Mouse (Mus musculus) heart, adult 18-20 months (tissue): Measurements from ENCODE around the gene Cald1. TPM values are rescaled to one million over a fixed set of nuclear protein-coding genes. Genes with fewer than 3 reads are reported as not detected.

ENCODE experiments used
- DNase-seq, 2 experiments: peaks; one replicate each; pipeline ENCODE4 v3.0.0; 2021 to 2022; ENCODE audit warnings: mixed read lengths in 1 of 2
- total RNA-seq, 2 experiments: library from RNA; stranded (reverse); gene quantifications; 2 replicates each; pipeline ENCODE4 v1.2.3; 2021

Gene Cald1
- total RNA-seq, 2 experiments from 2014 or later, result 48.0 to 48.9 TPM

DNA sequence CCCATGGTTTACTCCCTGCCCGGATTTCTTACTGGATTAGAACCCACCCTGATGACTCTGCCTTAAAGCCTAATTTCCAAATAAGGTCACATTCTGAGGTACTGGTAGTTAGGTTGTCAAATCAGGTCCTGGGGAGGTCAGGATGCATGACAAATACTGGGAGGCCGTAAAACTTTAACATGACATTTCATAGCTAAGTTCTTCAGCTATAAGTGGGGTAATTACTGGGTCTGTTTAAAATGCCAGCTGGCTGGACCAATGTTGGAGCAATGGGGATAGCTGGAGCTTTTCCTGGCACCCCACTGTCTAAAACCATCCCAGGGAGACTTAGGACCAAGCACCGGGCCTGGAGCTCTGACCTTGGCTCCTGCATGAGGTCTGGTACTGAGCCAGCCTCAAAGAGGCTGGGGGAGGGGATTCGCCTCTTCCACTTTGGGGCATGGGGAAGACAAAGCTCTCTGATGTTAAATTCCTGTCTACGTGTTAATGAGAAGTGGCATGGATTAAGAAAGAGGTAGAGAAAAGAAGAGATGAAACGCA, 120.9 kb downstream of the Cald1 start:
- DNase-seq, result no peak

DNA sequence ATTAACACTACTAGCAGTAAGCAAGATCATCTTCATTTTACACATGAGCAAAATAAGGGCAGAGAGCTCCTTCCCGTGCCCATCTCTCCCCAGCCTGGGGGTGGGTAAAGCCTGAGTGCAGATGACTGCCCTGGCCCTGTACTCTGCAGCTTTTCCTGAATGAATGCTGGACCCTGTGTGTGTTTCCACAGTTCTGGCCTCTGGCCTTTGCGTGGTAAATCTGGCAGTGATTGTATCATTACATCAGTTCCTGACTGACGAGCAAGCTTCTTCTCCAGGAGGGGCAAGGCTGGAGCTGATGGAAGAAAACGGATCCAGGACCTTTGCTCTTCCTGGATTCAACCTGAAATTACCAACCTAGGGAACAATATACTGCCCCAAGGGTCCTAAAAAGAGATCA, 122.1 kb downstream of the Cald1 start:
- peak; percentile 51 to 64 for DNase-seq

- peak; percentile 50 to 59 for DNase-seq
These were observed 123.4 kb downstream of the Cald1 start for GRCm38 (mm10) chr6:34721740-34722139.

GRCm38 (mm10) chr6:34722660-34723059, 124.4 kb downstream of the Cald1 start:
- DNase-seq, result no peak

DNA sequence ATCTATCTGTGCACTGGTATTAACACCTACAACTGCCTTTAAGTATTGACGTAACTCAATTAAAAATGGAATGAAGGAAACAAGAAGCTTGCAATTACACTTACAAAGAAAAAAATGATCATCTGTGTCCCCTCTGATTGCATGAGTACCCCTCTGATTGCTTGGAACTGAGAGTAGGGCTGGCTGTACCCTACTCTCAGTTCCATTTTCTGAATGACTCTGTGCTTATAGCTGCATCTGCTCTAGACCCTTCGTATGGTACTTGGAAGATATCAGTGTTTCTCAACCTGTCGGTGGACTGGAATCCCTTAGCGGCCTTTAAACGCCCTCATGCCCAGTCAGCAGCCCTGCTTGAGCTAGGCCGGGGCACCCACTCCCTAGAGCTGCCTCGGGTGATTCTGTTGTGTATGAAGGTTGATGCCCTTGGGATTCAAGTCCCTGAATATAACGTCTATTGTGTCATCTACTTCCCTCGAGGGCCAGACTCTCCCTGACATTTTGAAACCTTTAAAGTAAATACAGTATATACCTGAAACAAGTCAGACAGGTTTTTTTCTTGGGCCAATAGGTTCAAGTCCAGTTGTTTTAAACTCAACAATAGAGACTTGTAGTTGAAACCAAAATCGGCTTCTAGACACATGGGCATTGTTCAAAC, 125.1 kb downstream of the Cald1 start:
- DNase-seq, result no peak

DNA sequence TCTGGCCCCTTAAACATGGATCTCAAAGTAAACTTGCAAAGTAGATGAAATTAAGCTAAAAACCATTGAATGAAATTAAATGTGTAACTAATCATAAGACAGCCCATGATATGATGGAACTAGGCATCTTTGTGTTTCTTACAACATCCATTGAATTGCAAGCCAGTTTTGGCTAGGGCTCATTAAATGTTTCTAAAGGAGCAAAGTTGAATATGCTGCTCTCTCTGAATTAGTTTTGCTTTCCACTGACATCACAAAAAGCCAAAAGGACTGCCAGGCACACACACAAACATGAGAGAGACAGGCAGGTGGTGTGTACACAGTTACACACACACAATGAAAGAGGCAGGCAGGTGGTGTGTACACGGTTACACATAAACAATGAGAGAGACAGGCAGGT, 127.4 kb downstream of the Cald1 start:
- no peak for DNase-seq

DNA sequence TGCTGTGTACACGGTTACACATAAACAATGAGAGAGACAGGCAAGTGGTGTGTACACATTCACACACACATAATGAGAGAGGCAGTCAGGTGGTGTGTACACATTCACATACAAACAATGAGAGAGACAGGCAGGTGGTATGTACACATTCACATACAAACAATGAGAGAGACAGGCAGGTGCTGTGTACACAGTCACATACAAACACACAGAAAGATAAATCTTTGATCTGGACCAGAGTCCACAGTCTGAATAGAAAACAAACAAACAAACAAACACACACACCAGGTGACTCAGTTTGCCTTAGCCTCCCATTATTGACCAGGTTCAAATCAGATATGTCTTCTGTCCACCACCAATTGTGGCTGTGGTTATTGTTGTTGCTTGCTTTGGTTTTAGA, 127.8 kb downstream of the Cald1 start:
- no peak for DNase-seq

- no peak for DNase-seq
These were observed 129.2 kb downstream of the Cald1 start for GRCm38 (mm10) chr6:34727316-34727983.

DNA sequence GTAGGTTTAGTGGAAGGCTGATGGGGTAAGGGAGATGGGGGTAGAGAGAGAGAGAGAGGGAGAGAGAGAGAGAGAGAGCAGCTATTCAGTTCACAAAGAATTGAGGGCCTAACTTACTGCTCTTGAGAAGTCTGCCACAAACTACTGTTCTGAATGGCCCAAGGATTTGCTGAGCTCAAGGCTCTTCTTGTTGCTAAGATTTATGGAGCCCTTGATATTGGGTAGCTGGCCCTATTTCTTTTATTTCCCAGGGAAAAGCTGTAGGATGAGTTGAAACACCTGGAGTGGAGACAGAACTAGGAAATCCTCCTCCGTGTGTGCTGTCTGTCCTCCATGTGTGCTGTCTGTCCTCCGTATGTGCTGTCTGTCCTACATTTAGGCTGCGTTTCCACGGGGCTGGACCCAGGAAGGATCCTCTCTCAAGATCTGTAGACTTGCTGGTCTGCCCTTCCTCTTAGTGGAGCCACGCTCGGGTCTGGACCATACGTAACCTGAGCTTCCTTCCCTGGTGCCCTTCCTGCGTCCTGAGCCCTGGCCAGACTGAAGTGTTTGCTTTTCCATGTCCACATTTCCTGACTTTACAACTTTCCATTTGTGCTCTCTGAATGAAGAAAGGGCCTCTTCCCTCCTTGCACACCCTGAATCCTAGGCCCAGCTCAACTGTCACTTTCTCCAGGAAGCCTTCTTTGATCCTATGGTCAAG, 131.3 kb downstream of the Cald1 start:
- DNase-seq, result no peak

DNA sequence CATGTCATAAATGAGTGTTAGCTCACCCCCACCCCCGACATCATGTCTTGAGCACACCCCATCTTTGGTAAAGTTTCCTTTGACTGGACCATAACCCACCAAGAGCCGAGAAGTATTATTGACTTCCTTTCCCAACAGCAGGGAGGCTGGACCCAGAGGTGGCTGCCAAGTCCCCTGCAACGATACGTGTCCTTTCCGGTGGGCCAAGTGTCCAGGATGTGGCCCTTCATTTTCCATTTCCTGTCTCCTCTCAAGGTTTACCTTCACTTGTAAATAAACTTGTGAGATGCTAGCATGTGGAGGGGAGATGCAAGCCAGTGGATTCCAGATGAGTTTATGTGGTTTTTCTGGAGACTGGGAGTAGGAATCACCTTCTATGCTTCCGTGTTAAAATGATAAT, 132.7 kb downstream of the Cald1 start:
- DNase-seq, result no peak

GRCm38 (mm10) chr6:34731529-34731928, 133.2 kb downstream of the Cald1 start:
- no peak for DNase-seq

DNA sequence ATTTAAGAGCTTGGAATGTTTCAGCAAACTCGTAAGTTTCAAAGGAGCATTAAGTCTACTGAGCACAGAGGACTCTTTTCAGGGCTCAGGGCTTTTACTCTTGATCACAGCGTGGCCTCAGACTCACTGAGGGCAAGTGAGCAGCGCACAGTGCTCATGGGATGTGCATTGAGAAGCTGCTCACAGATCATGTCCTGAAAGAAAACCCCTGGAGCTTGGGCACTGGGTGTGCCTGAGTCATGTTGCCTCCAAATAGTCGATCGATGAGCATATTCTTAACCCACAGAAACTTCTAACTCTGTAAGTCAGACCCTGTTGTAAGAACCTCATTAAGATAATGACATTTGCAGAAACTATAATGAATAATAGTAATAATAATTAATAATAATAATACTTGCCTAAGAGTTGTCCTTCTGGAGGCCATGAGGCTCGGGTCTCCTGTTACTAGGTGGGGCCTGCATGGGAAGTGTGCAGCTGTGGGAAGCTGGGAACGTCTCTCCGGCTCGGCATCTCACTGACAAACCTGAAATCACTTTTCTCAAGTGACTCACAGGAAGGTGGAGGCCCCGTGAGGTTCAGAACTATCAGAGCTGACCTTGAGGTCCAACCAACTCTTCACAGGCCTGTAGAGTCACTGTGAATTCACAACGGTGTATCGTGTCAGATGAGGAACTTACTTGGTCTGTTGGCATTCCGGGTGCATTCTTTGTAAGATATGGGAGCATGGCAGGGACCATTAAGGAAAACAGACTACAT, 136.8 kb downstream of the Cald1 start:
- DNase-seq, result no peak

GRCm38 (mm10) chr6:34736934-34737333, 138.6 kb downstream of the Cald1 start:
- no peak for DNase-seq

- DNase-seq, result no peak
These were observed 145.6 kb downstream of the Cald1 start for GRCm38 (mm10) chr6:34743946-34744345.

DNA sequence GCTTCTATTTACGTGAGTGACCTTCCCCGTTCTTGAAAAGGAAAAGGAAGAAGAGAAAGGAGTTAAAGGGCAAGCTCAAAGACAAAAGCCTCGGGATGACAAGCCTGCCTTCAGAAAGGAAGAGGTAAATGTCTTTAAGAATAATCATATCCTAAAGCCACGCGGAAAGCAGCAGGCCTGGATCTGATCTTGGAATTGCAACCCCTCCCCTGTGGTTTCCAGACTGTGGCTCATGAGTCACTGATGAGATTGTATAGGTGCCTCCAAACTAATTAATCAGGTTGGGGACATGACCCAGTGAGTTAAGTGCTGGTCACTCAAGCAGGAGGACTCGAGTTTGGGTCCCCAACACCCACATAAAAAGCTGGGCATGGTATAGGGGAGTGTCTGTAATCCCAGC, 149.5 kb downstream of the Cald1 start:
- no peak for DNase-seq

- DNase-seq, result no peak
These were observed 150.3 kb downstream of the Cald1 start for GRCm38 (mm10) chr6:34748566-34748965.

DNA sequence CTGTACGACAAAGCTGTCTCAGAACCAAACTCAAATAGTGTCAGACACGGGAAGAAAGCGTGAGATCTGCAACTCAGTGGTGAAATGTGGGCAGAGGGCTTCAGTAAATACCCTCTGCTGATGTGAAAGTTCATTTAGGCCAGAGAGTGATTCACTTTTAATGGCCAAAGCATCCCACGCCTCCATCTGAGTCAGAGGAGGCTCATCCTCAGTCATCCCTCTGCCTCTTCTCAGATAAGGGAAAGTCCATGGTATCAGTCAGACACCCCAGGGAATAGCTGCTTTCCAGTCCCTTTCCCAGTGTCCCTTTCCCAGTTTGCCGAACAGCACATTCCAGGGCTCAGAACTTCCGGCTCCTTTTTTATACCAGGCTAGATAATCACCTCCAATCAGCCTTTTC, 151.2 kb downstream of the Cald1 start:
- peak; percentile 26 to 43 for DNase-seq

GRCm38 (mm10) chr6:34750487-34751120, 152.3 kb downstream of the Cald1 start:
- DNase-seq, result peak; percentile 60 to 71

DNA sequence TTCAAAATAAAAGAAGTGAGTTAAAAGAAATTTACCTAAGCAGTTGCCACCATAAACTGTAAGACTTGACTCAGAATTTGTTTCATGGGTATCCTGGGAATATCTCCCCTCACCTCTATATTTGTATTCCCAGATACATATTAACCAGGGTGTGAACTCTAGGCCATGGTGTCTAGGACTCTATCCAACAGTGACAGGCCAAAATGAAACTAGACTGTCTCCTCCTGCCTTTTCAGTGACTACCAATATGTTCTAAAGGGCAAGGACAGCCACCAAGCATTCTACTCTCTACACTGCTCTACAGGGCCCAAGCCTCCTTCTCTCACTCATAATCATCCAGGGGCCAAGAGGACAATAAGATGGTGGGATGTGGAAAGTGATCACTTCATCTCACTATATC, 153.3 kb downstream of the Cald1 start:
- no peak for DNase-seq

GRCm38 (mm10) chr6:34754448-34754847, 156.1 kb downstream of the Cald1 start:
- DNase-seq, result peak; percentile 68 to 81

- no peak for DNase-seq
These were observed 160.0 kb downstream of the Cald1 start for GRCm38 (mm10) chr6:34758340-34758739.

DNA sequence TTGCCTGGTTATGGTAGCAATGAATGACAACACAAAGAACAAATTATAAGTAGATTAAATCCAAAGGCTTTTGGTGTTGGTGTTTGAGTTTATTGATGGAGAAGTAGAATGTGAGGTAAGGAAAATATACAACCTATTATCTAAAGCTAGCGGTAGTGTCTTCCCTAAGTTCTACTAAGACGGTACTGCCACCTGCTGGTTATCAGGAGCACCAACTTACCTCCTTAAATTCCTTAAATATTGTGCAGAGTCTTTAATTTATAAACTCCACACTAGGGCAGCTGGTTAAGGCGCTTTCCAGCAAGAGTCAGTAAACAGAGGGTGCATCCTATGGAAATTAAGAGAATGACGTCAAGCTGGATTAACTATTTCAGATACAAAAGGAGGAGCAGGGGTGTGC, 161.7 kb downstream of the Cald1 start:
- peak; percentile 44 to 71 for DNase-seq
